Mouse (Mus musculus) CH12.LX (cell line): ENCODE data around the gene Tspan5. TPM values are rescaled to one million over a fixed set of nuclear protein-coding genes. Genes with fewer than 3 reads are reported as not detected.

Experiments
- DNase-seq: peaks from one replicate; pipeline ENCODE4 v3.0.0-alpha.2; 2013; ENCODE audit errors: extremely low read depth
- H3K27ac ChIP-seq: 2 replicates; pipeline ENCODE4 v1.5.1; 2012; ENCODE audit warnings: low read depth, mild to moderate bottlenecking, control low read depth, moderate library complexity; ENCODE audit not compliant: insufficient read depth
- H3K27me3 ChIP-seq: replicated peaks from 2 replicates; pipeline ENCODE3; 2012; ENCODE audit warnings: inconsistent platforms
- H3K36me3 ChIP-seq, 2 experiments: replicated peaks in 1 of 2; 2 replicates each; pipeline versions ENCODE3 to v1.6.1; 2012; ENCODE audit warnings: inconsistent platforms in 1 of 2, low read length in 1 of 2, mild to moderate bottlenecking in 1 of 2, mixed read lengths in 1 of 2, moderate library complexity in 1 of 2; ENCODE audit not compliant: control insufficient read depth in 1 of 2, insufficient read depth in 1 of 2
- H3K4me1 ChIP-seq, 2 experiments: 2 replicates each; pipeline ENCODE4 v1.6.1; 2012; ENCODE audit warnings: inconsistent platforms in 1 of 2, moderate library complexity in 1 of 2; ENCODE audit not compliant: insufficient read depth in 2 of 2, control insufficient read depth in 1 of 2
- H3K4me2 ChIP-seq: 2 replicates; pipeline ENCODE4 v1.6.1; 2012; ENCODE audit warnings: low read depth, mild to moderate bottlenecking, control low read depth; ENCODE audit not compliant: poor library complexity, insufficient read depth, severe bottlenecking
- H3K4me3 ChIP-seq, 3 experiments: fragments of 150-350 bp in 1 of 3; sonication (generic) in 1 of 3; replicated peaks in 1 of 3; 2 replicates each; pipeline versions ENCODE3 to v1.5.1; 2011 to 2012; ENCODE audit warnings: low read depth in 2 of 3, low read length in 2 of 3, mild to moderate bottlenecking in 2 of 3, moderate library complexity in 2 of 3, control low read depth in 1 of 3, improper control_type of control experiment in 1 of 3, inconsistent platforms in 1 of 3, mixed read lengths in 1 of 3; ENCODE audit not compliant: poor library complexity in 1 of 3
- H3K79me2 ChIP-seq: replicated peaks from 2 replicates; pipeline ENCODE4 v1.6.1; 2012; ENCODE audit warnings: mild to moderate bottlenecking, moderate library complexity; ENCODE audit not compliant: control insufficient read depth, poor library complexity, insufficient read depth, severe bottlenecking; ENCODE audit errors: extremely low read depth
- H3K9ac ChIP-seq: 2 replicates; pipeline ENCODE4 v1.6.1; 2012; ENCODE audit warnings: low read depth, mild to moderate bottlenecking, control low read depth, moderate library complexity; ENCODE audit not compliant: insufficient read depth
- H3K9me3 ChIP-seq: replicated peaks from 2 replicates; pipeline ENCODE3; 2012; ENCODE audit warnings: low read length, inconsistent platforms, mixed read lengths
- EP300 ChIP-seq: IDR thresholded peaks from 2 replicates; pipeline ENCODE4 v1.6.1; 2011; ENCODE audit warnings: low read length, improper control_type of control experiment
- ETS1 ChIP-seq: conservative IDR thresholded peaks from 2 replicates; pipeline ENCODE4 v1.6.1; 2012; ENCODE audit warnings: low read depth, mild to moderate bottlenecking, inconsistent platforms, low read length, improper control_type of control experiment, moderate library complexity
- MXI1 ChIP-seq: IDR thresholded peaks from 2 replicates; pipeline ENCODE4 v1.6.1; 2011; ENCODE audit warnings: mild to moderate bottlenecking, low read depth, low read length, improper control_type of control experiment
- NRF1 ChIP-seq: IDR thresholded peaks from 2 replicates; pipeline ENCODE4 v1.6.1; 2014; ENCODE audit warnings: low read depth, mild to moderate bottlenecking, inconsistent platforms, low read length, improper control_type of control experiment, moderate library complexity
- SIN3A ChIP-seq: IDR thresholded peaks from 2 replicates; pipeline ENCODE4 v1.6.1; 2012; ENCODE audit warnings: low read length, improper control_type of control experiment, inconsistent platforms
- TCF12 ChIP-seq: IDR thresholded peaks from 2 replicates; pipeline ENCODE4 v1.6.1; 2014; ENCODE audit warnings: low read depth, mild to moderate bottlenecking, inconsistent platforms, low read length, improper control_type of control experiment
- ZNF384 ChIP-seq: IDR thresholded peaks from 2 replicates; pipeline ENCODE4 v1.6.1; 2012; ENCODE audit warnings: low read depth, low read length, improper control_type of control experiment, inconsistent platforms
- dilution Hi-C: fragments of 300-500 bp; cut with MboI; formaldehyde crosslinking; loops from 2 replicates; pipeline ENCODE4 v1.14.3; 2020; ENCODE audit warnings: low sequenced_read_pairs; ENCODE audit not compliant: extremely low pct_unique_long_range_greater_than_20kb, extremely low pct_ligation_motif_present
- in situ Hi-C: fragments of 300-500 bp; cut with MboI; formaldehyde crosslinking; loops from 3 replicates; pipeline ENCODE4 v1.14.3; 2019; ENCODE audit warnings: low sequenced_read_pairs, low pct_ligation_motif_present, low pct_unique_long_range_greater_than_20kb, mixed read lengths
- polyA plus RNA-seq: library from polyadenylated mRNA; unstranded; fragments of >175 nt; gene quantifications from 2 replicates; pipeline ENCODE4 v1.2.1, GENCODE M21; 2012; ENCODE audit warnings: low read depth; ENCODE audit not compliant: insufficient read length
- total RNA-seq, 2 experiments: library from RNA; depleted of rRNA; stranded (reverse); fragments of 300-350 nt in 1 of 2; fragments of >200 nt in 1 of 2; gene quantifications; 2 replicates each; pipeline ENCODE4 v1.2.3; 2012 to 2014

Gene Tspan5
- total and polyA plus RNA-seq, 3 experiments: 17.2 to 43.1 (median 25.9) TPM

GRCm38 (mm10) chr3:138804104-138805048 is 62.4 kb downstream of the Tspan5 start:
- H3K9me3 ChIP-seq: no peaks in the 10 kb centered on the region
- DNase-seq: no peak
- in situ Hi-C loops (no loop called here), dilution Hi-C loops (no loop called here)
- H3K27ac ChIP-seq: no peak overlapping the region
- no peak overlapping the region for H3K4me3 ChIP-seq
- H3K4me1 ChIP-seq: peaks cover 6 to 35% of the 10 kb centered on the region in 2 experiments
- H3K27me3 ChIP-seq: no peaks in the 10 kb centered on the region
- H3K4me2 ChIP-seq: no peak overlapping the region
- TF ChIP-seq ZNF384 (peak; percentile 14; the same call in 1 of the 2 replicates), ETS1 (no peak)
- H3K79me2 ChIP-seq: no peaks in the 10 kb centered on the region
- no peak overlapping the region for H3K9ac ChIP-seq
- H3K36me3 ChIP-seq: peaks cover 0 to 28% of the 10 kb centered on the region in 2 experiments

GRCm38 (mm10) chr3:138807795-138808194 is 65.8 kb downstream of the Tspan5 start:
- no peak for DNase-seq
- H3K27ac ChIP-seq: no peak overlapping the region
- H3K79me2 ChIP-seq: no peaks in the 10 kb centered on the region
- no peaks in the 10 kb centered on the region for H3K27me3 ChIP-seq
- dilution Hi-C loops: no loop called here
- peaks cover 2 to 23% of the 10 kb centered on the region in 2 experiments; a peak in 3 of 4 replicates for H3K4me1 ChIP-seq
- no peak overlapping the region for H3K9ac ChIP-seq
- H3K36me3 ChIP-seq: peaks cover 0 to 37% of the 10 kb centered on the region in 2 experiments
- TF ChIP-seq TCF12: no peak
- TF ChIP-seq MXI1: no peak
- no peak for TF ChIP-seq SIN3A
- TF ChIP-seq NRF1: no peak
- no peak for TF ChIP-seq EP300
- TF ChIP-seq, all 38 proteins: peak for 0
- Histone ChIP-seq H3K4me3 (no peak overlapping the region), H3K4me2 (no peak overlapping the region), H3K9me3 (no peaks in the 10 kb centered on the region)
- in situ Hi-C loops: no loop called here

- H3K4me2 ChIP-seq: no peak overlapping the region
- dilution Hi-C loops (no loop called here), in situ Hi-C loops (no loop called here)
- no peak overlapping the region for H3K4me3 ChIP-seq
- peaks cover 4 to 31% of the 10 kb centered on the region in 2 experiments; a peak in 3 of 4 replicates for H3K4me1 ChIP-seq
- H3K9ac ChIP-seq: no peak overlapping the region
- peaks cover 0 to 28% of the 10 kb centered on the region in 2 experiments for H3K36me3 ChIP-seq
- H3K27me3 ChIP-seq: no peaks in the 10 kb centered on the region
- H3K27ac ChIP-seq: no peak overlapping the region
- no peaks in the 10 kb centered on the region for H3K9me3 ChIP-seq
- DNase-seq: no peak
- no peak for TF ChIP-seq ZNF384
- TF ChIP-seq ETS1: no peak
- no peaks in the 10 kb centered on the region for H3K79me2 ChIP-seq
These were observed 67.5 kb downstream of the Tspan5 start for GRCm38 (mm10) chr3:138809509-138809908.
